Mouse (Mus musculus) midbrain, embryonic 14.5 days (tissue): ENCODE measurements around the gene Ttc26. TPM values are rescaled to one million over a fixed set of nuclear protein-coding genes. Genes with fewer than 3 reads are reported as not detected.

Experiments used
- ATAC-seq: fragments of 200-750 bp; cut with Nextera tagmentation; 2 replicates; pipeline ENCODE4 v1.8.0; 2017; ENCODE audit warnings: moderate number of reproducible peaks, moderate library complexity; ENCODE audit not compliant: low FRiP score, low TSS enrichment
- DNase-seq: peaks from one replicate; pipeline ENCODE4 v3.0.0-alpha.2; 2015
- H3K27ac ChIP-seq: fragments of 300-500 bp; sonication (generic); replicated peaks from 2 replicates; pipeline ENCODE4 v1.5.1; 2014; ENCODE audit warnings: mild to moderate bottlenecking, low read depth, low read length, moderate library complexity
- H3K27me3 ChIP-seq: fragments of 300-500 bp; sonication (generic); 2 replicates; pipeline ENCODE4 v1.6.1; 2014; ENCODE audit warnings: low read length, control low read depth, mixed read lengths; ENCODE audit not compliant: control insufficient read depth, insufficient read depth
- H3K36me3 ChIP-seq: fragments of 300-500 bp; sonication (generic); 2 replicates; pipeline ENCODE4 v1.6.1; 2014; ENCODE audit warnings: low read length, control low read depth; ENCODE audit not compliant: control insufficient read depth, insufficient read depth
- H3K4me1 ChIP-seq: fragments of 300-500 bp; sonication (generic); 2 replicates; pipeline ENCODE4 v1.6.1; 2014; ENCODE audit warnings: mild to moderate bottlenecking, antibody characterized with exemption, low read length, control low read depth; ENCODE audit not compliant: control insufficient read depth, insufficient read depth
- H3K4me2 ChIP-seq: fragments of 300-500 bp; sonication (generic); 2 replicates; pipeline ENCODE4 v1.6.1; 2014; ENCODE audit warnings: mild to moderate bottlenecking, low read length, moderate library complexity
- H3K4me3 ChIP-seq: fragments of 300-500 bp; sonication (generic); replicated peaks from 2 replicates; pipeline ENCODE4 v1.5.1; 2014; ENCODE audit warnings: low read depth, low read length
- H3K9ac ChIP-seq: fragments of 300-500 bp; sonication (generic); replicated peaks from 2 replicates; pipeline ENCODE4 v1.6.1; 2014; ENCODE audit warnings: mild to moderate bottlenecking, low read length, moderate library complexity
- H3K9me3 ChIP-seq: fragments of 300-500 bp; sonication (generic); 2 replicates; pipeline ENCODE4 v1.6.1; 2016; ENCODE audit warnings: low read length, control low read depth, mixed read lengths; ENCODE audit not compliant: control insufficient read depth
- WGBS: fragments of 180-500 bp; shearing (Covaris S2); extraction: QIAGEN DNeasy Blood & Tissue Kit; methylation state at CpG from one replicate; pipeline ENCODE4 v1.1.7; 2014; 5-methylcytosine and 5-hydroxymethylcytosine counted together
- polyA plus RNA-seq: library from polyadenylated mRNA; unstranded; fragments of >200 nt; fragmentation: Nextera tagmentation; extraction: Ambion mirVana; gene quantifications from 2 replicates; pipeline ENCODE4 v1.2.1, GENCODE M21; 2014

Gene Ttc26
- polyA plus RNA-seq, 1 experiment from 2014 or later = 6.0 TPM

DNA sequence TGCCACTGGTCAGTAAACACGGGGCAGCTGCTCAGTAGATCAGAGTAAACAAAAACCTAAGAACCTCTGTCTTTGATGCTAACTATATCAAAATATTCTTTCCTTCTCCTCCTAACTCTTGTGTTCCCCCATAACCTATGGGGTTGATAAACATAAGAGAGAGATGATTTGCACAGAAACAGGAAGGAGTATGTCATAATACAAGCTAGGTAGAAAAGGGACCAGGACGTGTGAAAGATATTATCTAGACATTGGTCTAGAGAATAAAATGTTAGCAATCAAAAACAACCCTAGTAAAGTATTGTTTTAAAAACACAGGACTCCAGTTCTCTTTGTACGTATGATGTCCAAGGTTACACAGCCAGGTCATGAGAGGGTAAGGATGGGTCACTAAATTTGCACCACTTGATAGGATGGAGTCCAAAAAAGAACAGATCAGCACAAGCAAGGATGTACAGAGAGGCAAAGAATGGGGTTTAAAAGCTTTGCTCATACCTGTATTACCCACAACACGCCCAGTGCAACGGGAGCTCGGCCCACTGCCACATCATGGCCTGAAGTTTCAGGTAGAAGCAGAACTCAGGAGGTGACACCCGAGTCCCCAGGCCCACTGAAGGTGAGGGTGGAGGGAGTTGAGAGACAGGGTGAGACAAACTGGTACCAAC lies 37.1 kb upstream of the Ttc26 start:
- no peaks in the 10 kb centered on the region for H3K4me1 ChIP-seq
- H3K9me3 ChIP-seq = no peaks in the 10 kb centered on the region
- H3K4me2 ChIP-seq = no peak overlapping the region
- WGBS = 84% methylated on average over 7 of the region's 7 CpGs
- no peak overlapping the region for H3K27ac ChIP-seq
- H3K9ac ChIP-seq = no peak overlapping the region
- ATAC-seq = no peak
- no peaks in the 10 kb centered on the region for H3K27me3 ChIP-seq
- no peak for DNase-seq
- H3K36me3 ChIP-seq = no peaks in the 10 kb centered on the region
- no peak overlapping the region for H3K4me3 ChIP-seq

DNA sequence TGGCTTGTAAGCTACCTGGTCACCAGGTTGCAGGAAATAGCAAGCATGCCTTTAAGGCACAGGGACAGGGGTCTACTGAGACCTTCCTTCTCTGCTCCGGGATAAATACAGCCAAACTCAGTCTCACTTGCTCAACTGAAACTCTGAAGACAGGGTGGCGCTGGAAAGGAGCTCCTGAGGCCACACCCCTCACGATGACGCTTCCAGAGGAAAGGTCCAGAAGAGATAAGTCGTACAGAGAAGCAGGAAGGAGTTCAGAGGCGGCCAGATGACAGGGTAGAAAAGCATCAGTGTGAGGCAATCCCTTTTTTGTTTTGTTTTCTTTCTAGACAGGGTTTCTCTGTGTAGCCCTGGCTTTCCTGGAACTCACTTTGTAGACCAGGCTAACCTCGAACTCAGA lies 35.5 kb upstream of the Ttc26 start:
- Histone ChIP-seq H3K4me2 (no peak overlapping the region), H3K27me3 (peaks cover 3% of the 10 kb centered on the region), H3K36me3 (no peaks in the 10 kb centered on the region), H3K9me3 (no peaks in the 10 kb centered on the region), H3K4me3 (no peak overlapping the region), H3K9ac (no peak overlapping the region), H3K4me1 (no peaks in the 10 kb centered on the region), H3K27ac (no peak overlapping the region)
- DNase-seq (no peak), ATAC-seq (no peak)
- WGBS = 54% methylated on average over 7 of the region's 7 CpGs

DNA sequence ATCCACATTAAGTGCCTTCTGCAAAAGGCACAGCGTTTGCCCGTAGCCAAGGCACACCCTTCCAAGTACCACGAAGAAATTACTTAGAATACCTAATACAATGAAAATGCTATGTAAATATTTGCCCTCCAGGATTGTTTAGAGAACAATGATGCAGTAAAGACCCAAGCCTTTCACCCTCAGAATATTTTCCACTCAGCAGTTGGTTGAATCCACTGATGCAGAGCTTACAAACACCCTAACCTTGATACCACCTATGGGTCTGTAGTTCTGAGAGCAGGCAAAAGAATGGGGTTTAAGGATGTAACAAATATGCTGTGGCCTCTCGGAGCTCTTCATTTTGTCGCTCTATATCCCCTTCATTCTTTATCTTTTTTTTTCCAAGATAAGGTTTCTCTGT lies 33.4 kb upstream of the Ttc26 start:
- Histone ChIP-seq H3K27ac (no peak overlapping the region), H3K4me1 (no peaks in the 10 kb centered on the region), H3K9me3 (no peaks in the 10 kb centered on the region), H3K4me3 (no peak overlapping the region), H3K27me3 (peaks cover 21% of the 10 kb centered on the region), H3K36me3 (no peaks in the 10 kb centered on the region), H3K9ac (no peak overlapping the region), H3K4me2 (no peak overlapping the region)
- 80% methylated on average over 5 of the region's 5 CpGs for WGBS
- no peak for DNase-seq
- ATAC-seq = no peak

DNA sequence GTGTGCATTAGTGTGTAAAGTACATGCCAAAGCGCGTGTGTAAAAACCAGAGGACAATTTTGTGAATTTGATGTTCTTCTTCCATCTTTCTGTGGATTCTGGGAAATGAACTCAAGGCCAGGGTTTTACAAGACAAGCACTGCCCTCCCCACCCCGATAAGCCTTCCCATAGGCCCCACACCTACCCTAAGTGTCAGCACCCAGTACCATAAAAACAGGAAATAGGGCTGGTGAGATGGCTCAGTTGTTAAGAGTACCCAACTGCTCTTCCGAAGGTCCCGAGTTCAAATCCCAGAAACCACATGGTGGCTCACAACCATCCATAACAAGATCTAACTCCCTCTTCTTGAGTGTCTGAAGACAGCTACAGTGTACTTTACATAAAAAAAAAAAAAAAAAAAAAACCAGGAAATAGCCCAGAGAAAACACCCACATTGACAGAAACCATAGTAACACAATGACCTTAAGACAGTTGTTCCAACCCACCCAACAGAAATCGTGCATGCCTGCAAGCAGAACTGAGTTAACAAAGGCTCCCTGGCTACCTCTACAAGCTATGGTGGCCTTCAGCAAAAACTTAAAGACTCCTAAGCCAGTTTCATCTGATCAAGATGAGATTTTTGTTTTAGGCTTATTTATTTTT lies 32.3 kb upstream of the Ttc26 start:
- Histone ChIP-seq H3K9me3 (no peaks in the 10 kb centered on the region), H3K27ac (no peak overlapping the region), H3K4me1 (peaks cover 3% of the 10 kb centered on the region; the same call in 1 of the 2 replicates), H3K36me3 (no peaks in the 10 kb centered on the region), H3K27me3 (peaks cover 31% of the 10 kb centered on the region), H3K4me2 (no peak overlapping the region), H3K4me3 (no peak overlapping the region), H3K9ac (no peak overlapping the region)
- WGBS = 93% methylated on average over 6 of the region's 6 CpGs
- ATAC-seq (no peak), DNase-seq (no peak)

DNA sequence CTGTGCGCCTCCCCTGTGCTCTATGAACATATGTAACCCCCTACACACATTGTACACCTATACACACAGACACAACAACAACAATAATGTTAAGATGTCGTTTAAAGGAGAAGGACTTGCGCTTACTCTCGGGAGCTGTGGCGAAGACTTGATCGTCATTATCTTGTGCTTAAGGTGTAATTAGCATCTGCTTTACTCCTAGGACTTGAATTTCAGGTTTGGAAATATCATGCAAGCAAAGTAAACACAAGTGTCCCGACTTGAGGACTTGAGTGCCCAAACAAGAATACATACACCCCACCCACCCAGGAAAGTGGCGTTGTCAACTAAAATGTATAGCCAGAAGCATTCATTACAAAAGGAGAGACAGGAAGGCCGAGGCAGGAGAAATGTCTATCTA lies 31.5 kb upstream of the Ttc26 start:
- WGBS = 81% methylated on average over 9 of the region's 9 CpGs
- H3K27ac ChIP-seq = no peak overlapping the region
- no peak for ATAC-seq
- no peak overlapping the region for H3K4me2 ChIP-seq
- no peaks in the 10 kb centered on the region for H3K36me3 ChIP-seq
- H3K4me1 ChIP-seq = peaks cover 10% of the 10 kb centered on the region; the same call in 1 of the 2 replicates
- no peak for DNase-seq
- no peak overlapping the region for H3K9ac ChIP-seq
- no peak overlapping the region for H3K4me3 ChIP-seq
- H3K27me3 ChIP-seq = peaks cover 40% of the 10 kb centered on the region
- H3K9me3 ChIP-seq = no peaks in the 10 kb centered on the region

DNA sequence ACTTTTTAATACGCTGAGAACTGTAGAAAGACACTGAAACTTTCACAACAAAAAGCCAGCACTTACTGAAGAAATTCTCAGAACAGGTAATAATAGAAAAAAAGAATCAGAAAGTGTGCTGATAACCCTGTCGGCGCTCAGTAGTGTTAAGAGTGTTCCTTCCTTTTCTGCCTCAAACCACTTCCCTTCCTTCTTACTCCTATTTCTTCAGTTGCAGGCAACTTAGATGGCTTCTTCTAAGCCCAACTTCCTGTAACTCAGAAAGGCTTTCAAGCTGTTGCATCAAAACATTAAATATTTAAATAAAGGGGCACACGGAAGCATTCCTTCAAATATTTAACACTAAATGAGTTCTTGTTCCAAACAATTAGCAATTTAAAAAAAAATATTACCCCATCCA lies 29.3 kb upstream of the Ttc26 start:
- peaks cover 58% of the 10 kb centered on the region for H3K27me3 ChIP-seq

DNA sequence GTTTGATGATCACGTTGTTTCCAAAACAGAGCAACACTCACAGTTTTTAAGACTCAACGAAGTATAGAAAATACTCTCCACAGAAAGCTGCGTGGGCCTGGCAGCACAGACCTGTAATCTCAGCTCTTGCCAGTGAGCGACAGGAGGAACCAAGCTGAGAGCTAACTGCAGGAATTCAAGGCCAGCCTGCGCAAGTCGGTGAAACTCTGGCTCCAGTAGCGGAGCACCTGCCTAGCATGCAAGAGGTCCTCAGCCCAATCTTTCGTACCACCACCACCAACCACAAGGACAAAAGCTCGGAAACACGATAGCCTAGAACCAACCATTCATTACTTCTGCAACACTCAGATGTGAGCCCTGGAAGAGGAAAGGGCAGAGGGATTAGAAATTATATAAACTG lies 28.8 kb upstream of the Ttc26 start:
- no peak overlapping the region for H3K4me3 ChIP-seq
- no peaks in the 10 kb centered on the region for H3K36me3 ChIP-seq
- H3K27ac ChIP-seq = no peak overlapping the region
- no peak overlapping the region for H3K4me2 ChIP-seq
- no peaks in the 10 kb centered on the region for H3K9me3 ChIP-seq
- peaks cover 12% of the 10 kb centered on the region; the same call in 1 of the 2 replicates for H3K4me1 ChIP-seq
- 12% methylated on average over 10 of the region's 10 CpGs for WGBS
- DNase-seq (no peak), ATAC-seq (no peak)
- peaks cover 58% of the 10 kb centered on the region for H3K27me3 ChIP-seq
- no peak overlapping the region for H3K9ac ChIP-seq

More for the DNA sequence above, 29.3 kb upstream of the Ttc26 start:
- H3K27ac ChIP-seq = no peak overlapping the region
- H3K9ac ChIP-seq = no peak overlapping the region
- H3K4me1 ChIP-seq = peaks cover 12% of the 10 kb centered on the region; the same call in 1 of the 2 replicates
- no peak overlapping the region for H3K4me3 ChIP-seq
- no peaks in the 10 kb centered on the region for H3K9me3 ChIP-seq
- H3K4me2 ChIP-seq = no peak overlapping the region
- no peaks in the 10 kb centered on the region for H3K36me3 ChIP-seq
- DNase-seq (no peak), ATAC-seq (no peak)
- WGBS = 56% methylated on average over 4 of the region's 4 CpGs

DNA sequence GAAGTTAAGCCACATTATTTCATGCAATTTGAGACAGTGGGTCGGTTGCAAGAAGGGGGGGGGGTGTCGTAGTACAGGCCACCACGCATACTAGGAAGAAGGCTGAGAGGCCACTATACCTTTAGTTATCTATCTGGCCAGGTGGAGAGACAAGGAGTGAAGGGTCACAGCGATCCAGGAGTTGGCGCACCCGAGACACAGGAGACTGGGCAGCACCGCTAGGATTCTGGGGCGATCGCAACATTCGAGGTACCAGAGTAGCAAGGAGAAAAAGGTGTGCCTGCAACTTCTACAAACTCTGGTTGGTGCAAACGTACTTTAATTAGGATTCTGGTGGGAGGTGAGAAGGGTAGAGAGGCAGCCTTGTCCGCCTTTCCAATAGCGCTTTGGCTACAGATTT lies 28.1 kb upstream of the Ttc26 start:
- Histone ChIP-seq H3K27me3 (peaks cover 58% of the 10 kb centered on the region), H3K9ac (no peak overlapping the region)
- 4% methylated on average over 13 of the region's 13 CpGs for WGBS

More for the DNA sequence above, 28.1 kb upstream of the Ttc26 start:
- ATAC-seq = no peak
- Histone ChIP-seq H3K36me3 (no peaks in the 10 kb centered on the region), H3K4me2 (no peak overlapping the region), H3K9me3 (no peaks in the 10 kb centered on the region), H3K27ac (no peak overlapping the region), H3K4me3 (no peak overlapping the region), H3K4me1 (peaks cover 12% of the 10 kb centered on the region; the same call in 1 of the 2 replicates)
- DNase-seq = no peak
